Mouse (Mus musculus) lung, postnatal 0 days (tissue): ENCODE measurements around the gene Notum. TPM values are rescaled to one million over a fixed set of nuclear protein-coding genes. Genes with fewer than 3 reads are reported as not detected.

Experiments used
- ATAC-seq: fragments of 200-750 bp; cut with Nextera tagmentation; 2 replicates; pipeline ENCODE4 v1.8.0; 2017; ENCODE audit warnings: moderate library complexity
- DNase-seq: peaks from one replicate; pipeline ENCODE4 v3.0.0-alpha.2; 2016; ENCODE audit warnings: low spot score
- H3K27ac ChIP-seq: fragments of 300-500 bp; sonication (generic); 2 replicates; pipeline ENCODE4 v1.5.1; 2014; ENCODE audit warnings: antibody characterized with exemption, mild to moderate bottlenecking, low read length, mixed read lengths
- H3K27me3 ChIP-seq: fragments of 300-500 bp; sonication (generic); replicated peaks from 2 replicates; pipeline ENCODE4 v1.6.1; 2014; ENCODE audit warnings: low read length, mixed read lengths; ENCODE audit not compliant: insufficient read depth
- H3K36me3 ChIP-seq: fragments of 300-500 bp; sonication (generic); 2 replicates; pipeline ENCODE4 v1.6.1; 2014; ENCODE audit warnings: low read length, mixed read lengths; ENCODE audit not compliant: insufficient read depth
- H3K4me1 ChIP-seq: fragments of 300-500 bp; sonication (generic); 2 replicates; pipeline ENCODE4 v1.6.1; 2014; ENCODE audit warnings: antibody characterized with exemption, low read depth, low read length, mixed read lengths; ENCODE audit not compliant: insufficient read depth
- H3K4me2 ChIP-seq: fragments of 300-500 bp; sonication (generic); replicated peaks from 2 replicates; pipeline ENCODE4 v1.6.1; 2014; ENCODE audit warnings: low read depth, mild to moderate bottlenecking, low read length, moderate library complexity, mixed read lengths
- H3K4me3 ChIP-seq: fragments of 300-500 bp; sonication (generic); 2 replicates; pipeline ENCODE4 v1.5.1; 2014; ENCODE audit warnings: low read depth, low read length
- H3K9ac ChIP-seq: fragments of 300-500 bp; sonication (generic); replicated peaks from 2 replicates; pipeline ENCODE4 v1.6.1; 2014; ENCODE audit warnings: low read depth, mild to moderate bottlenecking
- H3K9me3 ChIP-seq: fragments of 300-500 bp; sonication (generic); 2 replicates; pipeline ENCODE4 v1.6.1; 2016; ENCODE audit warnings: low read length, mixed read lengths
- CTCF ChIP-seq: IDR thresholded peaks from 2 replicates; pipeline ENCODE4 v1.5.1; 2016; ENCODE audit warnings: antibody characterized with exemption, mild to moderate bottlenecking
- EP300 ChIP-seq: IDR thresholded peaks from 2 replicates; pipeline ENCODE4 v1.6.1; 2016; ENCODE audit warnings: antibody characterized with exemption, mild to moderate bottlenecking, control low read depth
- WGBS: fragments of 180-500 bp; shearing (Covaris S2); extraction: QIAGEN DNeasy Blood & Tissue Kit; methylation state at CpG from one replicate; pipeline ENCODE4 v1.1.7; 2014; 5-methylcytosine and 5-hydroxymethylcytosine counted together
- polyA plus RNA-seq: library from polyadenylated mRNA; unstranded; fragments of >200 nt; fragmentation: Nextera tagmentation; extraction: Ambion mirVana; gene quantifications from 2 replicates; pipeline ENCODE4 v1.2.1, GENCODE M21; 2015

Gene Notum
- polyA plus RNA-seq, 1 experiment from 2014 or later = 8.5 TPM

DNA sequence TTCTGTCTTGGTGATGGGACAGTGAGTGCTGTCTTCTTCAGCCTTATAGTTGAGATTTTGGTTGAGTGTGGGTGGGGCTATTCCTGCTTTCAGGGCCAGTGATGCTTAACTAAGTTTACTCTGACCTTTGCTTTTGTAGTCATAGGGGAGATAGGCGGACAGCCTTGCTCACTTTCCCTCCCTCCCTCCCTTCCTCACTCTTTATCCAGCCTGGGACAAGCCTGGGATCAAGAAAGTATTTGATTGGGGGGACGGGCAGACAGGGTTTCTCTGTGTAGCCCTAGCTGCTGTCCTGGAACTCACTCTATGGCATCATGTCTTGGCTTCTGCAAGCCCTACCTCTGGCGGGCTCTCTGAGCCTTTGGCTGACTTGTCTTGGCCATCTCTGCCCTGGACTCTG lies 32.5 kb upstream of the Notum start:
- Histone ChIP-seq H3K4me1 (0 out of 2 replicates have a peak, but pooled peaks cover 5% of the 10 kb centered on the region), H3K36me3 (peaks cover 12% of the 10 kb centered on the region; the same call in 1 of the 2 replicates)

DNA sequence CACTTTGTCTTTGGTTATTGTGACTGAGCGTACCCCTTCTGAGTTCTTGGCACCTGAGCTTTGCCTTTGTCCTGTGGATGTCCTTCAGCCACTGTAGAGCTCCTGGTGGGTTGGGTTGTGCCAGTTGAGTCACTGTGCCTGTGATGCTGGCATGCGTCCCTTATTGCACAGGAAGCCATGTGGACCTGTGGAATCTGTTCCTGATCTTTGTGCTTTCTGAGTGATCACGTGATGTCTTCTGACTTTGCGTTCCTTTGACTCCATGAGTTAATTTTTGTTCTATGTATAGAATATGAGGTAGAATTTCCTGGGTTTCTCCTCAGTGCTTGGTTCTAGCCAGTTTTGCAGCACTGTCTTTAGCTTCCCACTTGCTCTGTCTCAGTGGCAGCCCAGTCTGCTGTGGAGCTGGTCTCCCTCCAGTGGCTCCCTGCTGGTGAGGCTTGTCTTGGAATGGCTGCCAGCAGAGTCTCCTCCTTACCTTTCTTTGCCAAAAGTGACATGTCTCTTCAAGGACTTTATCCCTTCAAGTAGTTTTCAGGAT lies 31.6 kb upstream of the Notum start:
- WGBS = 69% methylated on average over 4 of the region's 4 CpGs
- Histone ChIP-seq H3K9ac (no peak overlapping the region), H3K36me3 (peaks cover 16% of the 10 kb centered on the region; the same call in 1 of the 2 replicates), H3K27ac (0 out of 2 replicates have a peak overlapping the region, but pooled peaks have one; percentile 4), H3K27me3 (no peaks in the 10 kb centered on the region), H3K4me3 (no peak overlapping the region), H3K9me3 (no peaks in the 10 kb centered on the region), H3K4me1 (0 out of 2 replicates have a peak, but pooled peaks cover 5% of the 10 kb centered on the region), H3K4me2 (no peak overlapping the region)
- ATAC-seq (peak; percentile 21; the same call in 1 of the 2 replicates), DNase-seq (peak; percentile 39)
- no peak for TF ChIP-seq EP300
- peak; percentile 32 for TF ChIP-seq CTCF

More for the DNA sequence above, 32.5 kb upstream of the Notum start:
- Histone ChIP-seq H3K4me2 (no peak overlapping the region), H3K27me3 (no peaks in the 10 kb centered on the region), H3K27ac (no peak overlapping the region), H3K4me3 (no peak overlapping the region), H3K9me3 (no peaks in the 10 kb centered on the region), H3K9ac (no peak overlapping the region)
- DNase-seq (no peak), ATAC-seq (no peak)
- TF ChIP-seq CTCF = no peak
- no peak for TF ChIP-seq EP300
- 84% methylated on average over 3 of the region's 3 CpGs for WGBS

DNA sequence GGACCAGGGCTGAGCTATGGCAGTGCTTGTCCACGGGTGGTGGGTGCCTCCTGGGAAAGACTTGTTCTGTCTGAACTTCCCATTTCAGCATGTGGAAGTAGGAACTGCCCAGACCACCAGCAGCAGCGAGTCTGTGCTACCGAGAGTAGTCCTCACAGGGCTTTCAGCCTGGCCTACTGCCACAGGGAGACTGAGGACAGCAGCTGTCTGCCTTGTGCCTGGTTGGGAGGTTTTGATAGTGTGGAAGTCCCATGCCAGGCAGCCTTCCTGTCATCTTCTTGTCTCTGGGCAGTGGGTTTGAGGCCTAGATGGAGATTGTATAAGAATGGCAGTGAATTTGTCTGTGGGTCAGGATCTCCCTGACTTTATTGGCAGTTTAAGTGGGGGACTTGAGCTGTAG lies 28.4 kb upstream of the Notum start:
- Histone ChIP-seq H3K27ac (no peak overlapping the region), H3K9me3 (no peaks in the 10 kb centered on the region), H3K4me3 (no peak overlapping the region), H3K36me3 (peaks cover 23% of the 10 kb centered on the region; the same call in 1 of the 2 replicates), H3K27me3 (no peaks in the 10 kb centered on the region), H3K4me2 (no peak overlapping the region), H3K4me1 (peaks cover 15% of the 10 kb centered on the region), H3K9ac (no peak overlapping the region)
- no peak for ATAC-seq
- TF ChIP-seq CTCF (no peak), EP300 (no peak)
- DNase-seq = no peak
- WGBS = 79% methylated on average over 3 of the region's 3 CpGs

DNA sequence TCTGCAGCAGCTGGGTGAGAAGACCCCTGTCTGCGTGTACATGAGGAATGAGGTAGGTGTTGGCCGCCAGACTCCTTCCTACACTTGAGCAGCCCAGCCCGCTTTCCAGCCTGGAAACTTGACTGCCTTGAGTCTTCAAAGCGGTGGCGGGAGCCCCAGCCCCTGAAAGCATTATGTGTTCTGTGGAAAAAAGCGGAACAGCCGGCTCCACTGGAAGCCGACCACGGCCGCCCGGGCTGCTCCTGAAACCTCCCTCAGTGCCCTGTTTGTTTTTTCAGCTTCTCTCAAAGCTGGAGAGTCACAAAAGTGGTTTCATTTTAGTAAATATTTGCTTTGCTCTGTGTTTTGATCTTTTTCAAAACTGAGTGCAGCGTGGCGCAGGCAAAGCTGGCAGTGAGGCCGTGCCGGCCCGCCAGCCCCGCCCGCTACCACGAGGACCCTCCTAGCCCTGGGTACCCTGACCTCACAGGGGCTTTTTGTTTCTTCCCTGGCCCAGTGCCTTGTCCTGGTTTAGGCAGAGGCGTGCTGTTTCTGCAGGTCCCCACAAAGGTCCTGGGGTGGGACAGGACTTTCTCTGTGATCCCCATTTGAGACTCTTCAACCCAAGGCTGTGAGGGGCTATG lies 25.8 kb upstream of the Notum start:
- H3K4me1 ChIP-seq = peaks cover 10% of the 10 kb centered on the region
- peak; percentile 82 for DNase-seq
- no peaks in the 10 kb centered on the region for H3K27me3 ChIP-seq
- ATAC-seq = peak; percentile 72
- WGBS = 51% methylated on average over 20 of the region's 20 CpGs
- no peak overlapping the region for H3K9ac ChIP-seq
- no peaks in the 10 kb centered on the region for H3K9me3 ChIP-seq
- TF ChIP-seq CTCF (no peak), EP300 (no peak)
- no peak overlapping the region for H3K4me3 ChIP-seq
- peak overlapping the region; percentile 91 for H3K27ac ChIP-seq
- no peak overlapping the region for H3K4me2 ChIP-seq
- H3K36me3 ChIP-seq = peaks cover 23% of the 10 kb centered on the region; the same call in 1 of the 2 replicates

DNA sequence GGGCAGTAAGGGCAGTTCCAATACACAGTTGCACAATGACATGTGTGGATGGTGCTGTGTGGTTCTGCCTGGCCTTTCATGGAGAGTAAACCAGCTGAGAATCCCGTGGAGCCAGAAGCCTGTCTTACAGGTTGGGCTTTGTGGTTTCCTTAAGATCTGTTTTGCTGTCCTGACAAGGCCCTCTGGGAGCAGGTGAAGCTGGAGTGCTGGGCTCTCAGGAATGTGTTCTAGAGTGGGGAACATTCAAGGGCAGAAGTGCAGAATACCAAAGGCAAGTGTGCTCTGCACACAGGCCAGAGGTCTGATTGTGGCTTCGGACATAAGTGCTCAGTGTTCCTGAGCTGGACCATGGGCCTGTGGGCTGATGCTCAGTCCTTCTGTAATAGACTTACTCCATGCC lies 23.7 kb upstream of the Notum start:
- Histone ChIP-seq H3K27me3 (no peaks in the 10 kb centered on the region), H3K4me2 (no peak overlapping the region), H3K27ac (peak overlapping the region; percentile 78), H3K4me1 (peaks cover 10% of the 10 kb centered on the region), H3K4me3 (no peak overlapping the region), H3K36me3 (peaks cover 24% of the 10 kb centered on the region; the same call in 1 of the 2 replicates), H3K9ac (no peak overlapping the region), H3K9me3 (no peaks in the 10 kb centered on the region)
- WGBS = 47% methylated on average over 2 of the region's 2 CpGs
- peak; percentile 85 for DNase-seq
- TF ChIP-seq CTCF = no peak
- peak; percentile 77 for TF ChIP-seq EP300
- peak; percentile 91 for ATAC-seq

DNA sequence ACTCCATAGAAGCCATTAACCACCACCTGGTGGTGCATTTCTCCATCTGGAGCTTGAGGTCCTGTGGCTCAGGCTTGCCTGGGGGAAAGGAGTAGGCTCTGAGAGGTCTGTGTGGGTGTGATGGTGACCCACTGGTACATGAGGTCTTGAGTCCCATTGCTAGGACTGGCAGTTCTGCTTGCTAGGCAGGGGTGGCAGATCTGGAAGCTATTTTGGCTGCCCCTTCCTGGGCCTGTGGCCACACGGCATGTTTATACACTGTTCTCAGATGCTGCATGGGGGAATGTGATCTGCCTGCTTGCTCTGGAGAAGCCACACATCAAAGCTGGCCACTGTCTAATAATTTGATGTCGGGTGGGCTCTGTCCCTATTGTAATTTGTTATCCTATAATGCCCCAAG lies 23.1 kb upstream of the Notum start:
- Histone ChIP-seq H3K4me1 (peaks cover 10% of the 10 kb centered on the region), H3K27me3 (no peaks in the 10 kb centered on the region), H3K4me2 (no peak overlapping the region), H3K36me3 (peaks cover 23% of the 10 kb centered on the region; the same call in 1 of the 2 replicates), H3K27ac (peak overlapping the region; percentile 78), H3K9ac (no peak overlapping the region), H3K9me3 (no peaks in the 10 kb centered on the region), H3K4me3 (no peak overlapping the region)
- ATAC-seq (no peak), DNase-seq (no peak)
- 80% methylated on average over 2 of the region's 2 CpGs for WGBS
- TF ChIP-seq CTCF (peak; percentile 14; the same call in 1 of the 2 replicates), EP300 (no peak)
